Mouse (Mus musculus) spleen, postnatal 36 days (tissue): ENCODE data around the gene Tpo.

Experiments used
- DNase-seq, 2 experiments: peaks; one replicate each; pipeline ENCODE4 v3.0.0; 2022; ENCODE audit warnings: low spot score in 2 of 2, mixed read lengths in 1 of 2

Gene Tpo

GRCm38 (mm10) chr12:30020447-30020846, 112.0 kb downstream of the Tpo start:
- no peak for DNase-seq

DNA sequence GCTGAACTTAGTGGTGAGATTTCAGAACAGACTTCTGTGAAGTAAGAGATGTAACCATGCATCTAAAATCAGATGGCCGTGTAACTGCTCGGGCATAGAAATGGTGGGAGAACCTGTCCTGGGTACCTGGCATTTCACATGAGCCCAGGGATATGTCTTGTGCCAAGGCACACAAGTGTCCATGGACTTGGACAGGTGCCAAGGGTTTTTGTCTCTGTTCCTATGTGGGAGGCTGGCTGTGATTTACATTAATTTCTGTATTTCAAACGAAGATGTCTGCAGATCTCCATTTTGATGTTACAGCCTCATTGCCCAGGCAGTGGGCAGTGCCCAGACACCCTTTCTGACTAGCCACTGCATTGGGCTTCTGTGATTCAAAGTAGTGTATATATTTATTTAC, 115.3 kb downstream of the Tpo start:
- no peak for DNase-seq

- no peak for DNase-seq
Observed at GRCm38 (mm10) chr12:30015501-30015900, 116.9 kb downstream of the Tpo start.

GRCm38 (mm10) chr12:30008741-30009140, 123.7 kb downstream of the Tpo start:
- DNase-seq, result no peak

DNA sequence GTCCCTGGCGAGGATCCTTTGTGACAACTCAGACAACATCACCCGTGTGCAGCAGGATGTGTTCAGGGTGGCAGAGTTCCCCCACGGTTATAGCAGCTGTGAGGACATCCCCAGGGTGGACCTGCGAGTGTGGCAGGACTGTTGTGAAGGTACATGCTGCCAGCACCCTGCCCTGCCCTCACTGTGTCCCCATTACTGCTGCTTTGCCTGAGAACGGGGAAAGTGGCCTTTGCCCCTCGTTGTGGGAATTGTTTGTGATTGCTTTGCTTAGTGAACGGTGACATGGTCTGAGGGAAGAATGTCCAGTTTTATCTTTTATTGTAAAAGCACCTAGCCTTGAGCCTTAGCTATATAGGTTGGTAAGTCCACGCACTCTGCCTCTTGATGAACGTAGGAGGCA, 125.8 kb downstream of the Tpo start:
- DNase-seq, result no peak
